Mouse (Mus musculus): ENCODE data around the gene Aurkaip1.

The Aurkaip1 gene

DNA sequence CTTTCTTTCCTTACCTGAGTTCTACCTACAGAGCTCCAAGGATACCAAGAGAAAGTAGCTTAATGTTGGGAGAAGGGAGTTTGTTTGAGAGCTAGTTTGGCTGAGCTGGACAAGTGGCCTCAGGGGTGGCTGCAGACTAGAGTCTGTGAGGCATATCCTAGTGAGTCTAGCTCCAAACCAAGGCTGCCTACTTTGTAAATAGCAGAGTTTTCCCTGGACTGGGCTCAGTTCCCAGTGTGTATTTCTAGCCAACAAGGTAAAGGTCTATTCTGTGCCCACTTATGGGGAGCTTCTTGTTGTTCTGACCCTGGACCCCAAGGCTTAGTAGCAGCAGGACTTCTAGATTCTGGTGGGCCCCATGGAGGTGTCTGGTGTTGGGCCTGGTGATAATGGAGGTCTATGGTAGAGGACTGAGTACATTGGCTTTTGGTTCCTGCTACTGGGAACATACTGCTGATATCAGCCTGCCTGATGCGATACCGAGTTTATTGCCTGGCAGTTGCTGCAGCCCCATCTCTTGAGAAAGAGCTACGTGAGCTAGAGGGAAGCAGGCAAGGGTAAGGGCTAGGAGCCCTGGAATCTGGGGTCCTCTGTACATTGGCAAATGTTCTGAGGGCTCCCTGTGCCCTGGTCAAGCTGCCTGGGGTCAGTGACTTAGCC, 18.9 kb downstream of the Aurkaip1 start:
- no peak for DNase-seq (ENCODE audit: low read depth in 2 of 2, low spot score in 2 of 2)

DNA sequence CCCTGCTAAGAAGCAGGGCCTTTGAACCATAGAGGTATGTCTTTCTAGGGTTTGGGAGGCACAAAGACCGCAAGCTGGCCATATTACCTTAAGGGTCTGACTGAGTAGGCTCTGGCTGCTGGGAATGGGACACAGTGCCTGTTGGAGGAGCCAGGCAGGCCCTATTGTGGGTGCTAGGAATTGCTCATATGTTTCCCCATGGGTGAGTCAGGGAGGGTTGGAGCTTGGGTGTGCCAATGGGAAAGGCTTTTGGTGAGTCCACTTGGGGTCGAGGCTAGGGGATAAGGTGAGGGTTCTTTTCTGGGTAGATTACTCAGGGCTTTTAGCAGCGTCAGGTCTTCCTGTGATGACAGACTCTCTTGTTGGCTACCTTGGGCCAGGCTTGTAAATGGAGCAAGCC, 20.3 kb downstream of the Aurkaip1 start:
- DNase-seq (ENCODE audit: low read depth in 2 of 2, low spot score in 2 of 2): no peak

DNA sequence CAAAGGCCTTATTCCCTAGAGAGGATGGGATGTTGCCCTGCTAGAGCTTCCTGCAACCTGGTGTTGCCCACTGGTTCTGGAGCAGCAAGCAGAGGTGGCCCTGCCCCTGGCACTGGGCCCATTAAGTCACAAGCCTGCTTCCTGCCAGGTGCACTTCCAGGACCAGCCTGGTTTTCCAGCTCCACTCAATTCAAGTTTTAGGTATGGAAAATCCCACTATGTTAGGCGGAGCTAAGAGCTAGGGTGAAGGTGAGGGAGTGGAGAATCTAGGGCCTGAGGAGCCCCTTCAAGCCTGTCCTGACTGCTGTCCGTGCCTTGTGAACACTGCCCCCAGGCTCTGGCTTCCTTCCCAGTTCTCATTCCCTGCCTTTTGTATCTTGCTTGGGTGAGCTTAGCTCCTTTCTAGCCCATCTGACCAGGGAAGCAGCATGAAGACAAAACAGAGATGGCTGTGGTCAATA, 20.9 kb downstream of the Aurkaip1 start:
- DNase-seq (ENCODE audit: low read depth in 2 of 2, low spot score in 2 of 2): no peak

GRCm38 (mm10) chr4:155853421-155853820, 22.3 kb downstream of the Aurkaip1 start:
- no peak for DNase-seq (ENCODE audit: low read depth in 2 of 2, low spot score in 2 of 2)

DNA sequence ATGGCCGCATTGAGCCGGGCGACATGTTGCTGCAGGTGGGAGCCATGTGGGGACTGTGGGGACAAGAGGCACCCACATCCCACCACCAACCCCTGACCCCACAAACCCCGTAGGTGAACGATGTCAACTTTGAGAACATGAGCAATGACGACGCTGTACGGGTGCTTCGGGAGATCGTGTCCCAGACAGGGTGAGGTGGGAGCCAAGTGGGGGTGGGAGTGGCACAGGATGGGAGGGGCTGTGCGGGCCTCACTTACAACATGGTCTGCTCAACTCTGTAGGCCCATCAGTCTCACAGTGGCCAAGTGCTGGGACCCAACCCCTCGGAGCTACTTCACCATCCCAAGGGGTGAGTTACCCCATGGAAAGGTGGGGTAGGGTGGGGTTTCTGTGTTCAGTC, 23.9 kb downstream of the Aurkaip1 start:
- no peak for DNase-seq (ENCODE audit: low read depth in 2 of 2, low spot score in 2 of 2)

DNA sequence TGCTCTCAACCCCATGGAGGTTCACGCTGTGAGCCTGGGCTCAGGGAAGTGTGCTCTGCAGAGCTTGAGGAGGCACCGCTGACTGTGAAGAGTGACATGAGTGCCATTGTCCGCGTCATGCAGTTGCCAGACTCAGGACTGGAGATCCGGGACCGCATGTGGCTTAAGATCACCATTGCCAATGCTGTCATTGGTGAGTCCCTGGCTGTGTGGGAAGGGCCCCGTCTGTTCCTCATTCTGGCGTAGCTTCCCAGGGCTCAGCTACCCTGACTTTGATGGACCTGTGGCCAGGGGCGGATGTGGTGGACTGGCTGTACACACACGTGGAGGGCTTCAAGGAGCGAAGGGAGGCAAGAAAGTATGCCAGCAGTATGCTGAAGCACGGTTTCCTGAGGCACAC, 25.0 kb downstream of the Aurkaip1 start:
- DNase-seq (ENCODE audit: low read depth in 2 of 2, low spot score in 2 of 2): no peak

- DNase-seq (ENCODE audit: low read depth in 2 of 2, low spot score in 2 of 2): no peak
Observed at GRCm38 (mm10) chr4:155856881-155857280, 25.8 kb downstream of the Aurkaip1 start.

DNA sequence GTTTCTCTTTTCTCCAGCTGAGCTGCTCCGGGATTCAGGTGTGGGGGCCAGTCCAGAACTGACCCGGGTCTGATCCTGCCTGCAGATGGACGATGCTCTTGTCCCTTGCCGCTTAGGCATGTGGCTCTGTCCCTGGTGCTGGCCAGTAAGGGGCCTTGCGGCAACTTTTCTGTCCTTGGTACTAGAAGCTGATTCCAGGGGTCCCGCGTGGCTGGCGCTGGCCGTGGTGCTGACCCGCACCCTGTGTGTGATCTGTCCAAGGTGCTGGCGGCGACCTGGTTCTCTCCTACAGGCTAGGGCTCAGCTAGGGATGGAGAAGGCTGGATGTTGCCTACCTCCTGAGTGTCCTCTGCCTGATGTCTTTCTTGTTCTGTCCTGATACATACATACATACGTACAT, 28.2 kb downstream of the Aurkaip1 start:
- no peak for DNase-seq (ENCODE audit: low read depth in 2 of 2, low spot score in 2 of 2)

- DNase-seq (ENCODE audit: low read depth in 2 of 2, low spot score in 2 of 2): no peak
Observed at GRCm38 (mm10) chr4:155861787-155862186, 30.7 kb downstream of the Aurkaip1 start.

- DNase-seq (ENCODE audit: low read depth in 2 of 2, low spot score in 2 of 2): no peak
Observed at GRCm38 (mm10) chr4:155863001-155863400, 31.9 kb downstream of the Aurkaip1 start, which contains the start of gene Tas1r3. Gene Tas1r3 (minus strand): TSS chr4:155863362.

DNA sequence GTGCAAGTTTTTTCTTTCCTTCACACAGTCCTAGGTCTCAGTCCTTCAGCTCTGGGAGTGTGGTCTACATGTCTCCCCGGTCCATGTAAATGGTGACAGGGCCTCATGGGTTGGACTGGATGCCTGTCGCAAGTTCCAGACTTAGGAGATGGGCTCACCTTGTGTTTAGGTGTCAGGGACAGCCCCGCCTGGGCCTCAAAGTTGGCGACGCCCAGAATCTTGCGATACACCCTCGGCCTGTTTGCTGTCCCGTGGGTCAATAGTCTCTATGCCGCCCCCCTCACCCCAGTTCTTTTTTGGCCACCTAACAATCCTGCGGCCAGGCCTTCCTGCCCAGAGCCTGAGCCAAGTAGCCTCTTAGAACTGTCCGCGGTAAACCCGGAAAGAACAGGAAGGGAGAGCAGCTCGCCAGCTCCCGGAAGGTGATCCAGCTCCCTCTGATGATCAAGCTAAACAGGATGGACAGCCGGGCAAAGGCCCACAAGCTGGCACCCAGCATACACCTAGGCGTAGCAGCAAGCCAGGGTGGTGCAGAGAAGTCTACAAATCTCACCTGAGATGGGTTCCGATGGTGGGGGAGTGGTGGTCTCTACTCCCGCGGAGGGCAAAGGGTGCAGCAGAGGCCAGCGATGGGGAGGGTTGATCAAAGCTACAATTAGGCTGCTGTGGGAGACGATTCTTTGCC, 37.7 kb downstream of the Aurkaip1 start:
- no peak for DNase-seq (ENCODE audit: low read depth in 2 of 2, low spot score in 2 of 2)

DNA sequence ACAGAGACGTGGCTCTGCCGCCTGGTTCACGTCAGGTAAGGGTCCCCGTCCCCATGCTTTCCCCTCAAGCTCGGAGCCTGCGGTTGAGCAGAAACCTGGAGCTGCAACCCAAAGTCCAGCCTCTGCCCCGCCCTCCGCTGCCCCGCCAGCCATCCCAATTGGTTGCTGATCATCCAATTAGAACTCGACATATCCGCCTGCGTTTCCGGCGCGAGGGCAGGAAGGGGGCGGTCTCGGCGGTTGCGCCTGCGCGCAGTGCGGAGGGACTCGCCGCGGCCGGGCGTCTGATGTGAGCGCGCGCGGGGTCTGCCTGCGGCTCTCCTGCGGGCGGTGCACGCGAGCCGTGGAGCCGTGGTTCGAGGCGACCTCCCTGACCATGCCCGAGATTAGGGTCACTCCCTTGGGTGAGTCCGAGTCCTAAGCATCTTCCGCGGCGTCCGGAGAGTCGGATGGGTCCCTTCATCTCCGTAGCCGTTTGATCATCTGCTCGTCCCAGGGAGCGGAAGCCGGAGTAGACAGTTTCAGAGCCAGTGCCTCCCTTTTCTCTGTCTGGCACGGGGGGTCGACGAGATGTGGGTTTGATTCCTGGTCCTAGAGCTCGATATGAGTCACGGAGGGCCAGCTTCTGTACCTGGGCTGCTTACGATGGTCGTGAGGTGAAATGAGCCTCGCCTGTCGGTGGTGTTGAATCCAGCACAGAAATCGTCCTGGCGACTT, 38.4 kb downstream of the Aurkaip1 start, which contains the start of the genes Cptp and Ints11:
Gene Cptp (minus strand): TSS at position 124 of the 717 bp plus-strand sequence.
Gene Ints11 (plus strand): TSS at position 230 of the 717 bp plus-strand sequence.
- peak; percentile 89 to 94 for DNase-seq (ENCODE audit: low read depth in 2 of 2, low spot score in 2 of 2)

DNA sequence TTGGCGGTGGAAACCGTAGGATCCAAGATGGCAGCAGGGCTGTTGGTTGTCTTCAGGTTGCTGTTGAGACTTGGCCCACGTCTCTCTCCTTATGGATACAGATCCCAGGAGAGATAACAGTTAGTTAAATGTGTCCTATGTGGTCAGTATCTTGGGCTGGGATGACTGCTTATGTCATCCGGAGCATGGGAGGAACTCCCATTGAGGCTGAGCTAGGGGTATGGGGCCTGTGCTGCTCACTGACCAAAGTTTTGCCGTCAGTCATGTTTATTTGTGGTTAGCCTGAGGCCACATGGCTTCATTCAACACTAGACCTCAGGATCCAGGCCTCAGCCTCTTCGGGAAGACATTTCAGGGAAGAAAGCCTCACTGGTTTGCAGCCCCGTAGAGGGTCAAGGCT, 40.3 kb downstream of the Aurkaip1 start:
- no peak for DNase-seq (ENCODE audit: low read depth in 2 of 2, low spot score in 2 of 2)

Measured in CD8-positive naive resting alpha-beta T cell, adult 2 months (primary cell).